Mouse (Mus musculus): ENCODE results near the gene Cacnb4. TPM values are rescaled to one million over a fixed set of nuclear protein-coding genes. Genes with fewer than 3 reads are reported as not detected.

The Cacnb4 gene
- polyA plus RNA-seq, 1 experiment from 2014 or later, result 14.1 TPM

GRCm38 (mm10) chr2:52499101-52499537, 177.5 kb downstream of the Cacnb4 start:
- Histone ChIP-seq H3K27me3 (replicated peaks; ENCODE audit: control insufficient read depth, insufficient read depth, low read length) (no peaks in the 10 kb centered on the region), H3K4me2 (ENCODE audit: low read length) (no peak overlapping the region), H3K9ac (replicated peaks; ENCODE audit: low read depth, low read length) (no peak overlapping the region), H3K36me3 (ENCODE audit: control insufficient read depth, insufficient read depth) (no peaks in the 10 kb centered on the region), H3K4me3 (replicated peaks; ENCODE audit: low read length) (no peak overlapping the region), H3K9me3 (ENCODE audit: control insufficient read depth, low read length) (no peaks in the 10 kb centered on the region), H3K4me1 (replicated peaks; ENCODE audit: control insufficient read depth, insufficient read depth, low read length) (peaks cover 13% of the 10 kb centered on the region), H3K27ac (ENCODE audit: low read length) (no peak overlapping the region)
- no peak for ATAC-seq
- 75% methylated on average over 12 of the region's 12 CpGs for WGBS

- Histone ChIP-seq H3K27ac (ENCODE audit: low read length) (no peak overlapping the region), H3K9me3 (ENCODE audit: control insufficient read depth, low read length) (no peaks in the 10 kb centered on the region), H3K4me2 (ENCODE audit: low read length) (no peak overlapping the region), H3K36me3 (ENCODE audit: control insufficient read depth, insufficient read depth) (no peaks in the 10 kb centered on the region), H3K4me1 (replicated peaks; ENCODE audit: control insufficient read depth, insufficient read depth, low read length) (peaks cover 17% of the 10 kb centered on the region), H3K27me3 (replicated peaks; ENCODE audit: control insufficient read depth, insufficient read depth, low read length) (no peaks in the 10 kb centered on the region), H3K9ac (replicated peaks; ENCODE audit: low read depth, low read length) (no peak overlapping the region), H3K4me3 (replicated peaks; ENCODE audit: low read length) (no peak overlapping the region)
- ATAC-seq, result peak; percentile 77
- WGBS, result 64% methylated on average over 11 of the region's 11 CpGs
Measured at GRCm38 (mm10) chr2:52495097-52495694, 181.4 kb downstream of the Cacnb4 start.

- H3K27ac ChIP-seq (ENCODE audit: low read length), result no peak overlapping the region
- 0 out of 2 replicates have a peak, but pooled peaks have one; percentile 45 for ATAC-seq
- no peaks in the 10 kb centered on the region for H3K36me3 ChIP-seq (ENCODE audit: control insufficient read depth, insufficient read depth)
- peaks cover 17% of the 10 kb centered on the region for H3K4me1 ChIP-seq (replicated peaks; ENCODE audit: control insufficient read depth, insufficient read depth, low read length)
- no peak overlapping the region; the same call in 1 of the 2 replicates for H3K4me2 ChIP-seq (ENCODE audit: low read length)
- H3K27me3 ChIP-seq (replicated peaks; ENCODE audit: control insufficient read depth, insufficient read depth, low read length), result no peaks in the 10 kb centered on the region
- 35% methylated on average over 8 of the region's 8 CpGs for WGBS
- no peaks in the 10 kb centered on the region for H3K9me3 ChIP-seq (ENCODE audit: control insufficient read depth, low read length)
- no peak overlapping the region for H3K4me3 ChIP-seq (replicated peaks; ENCODE audit: low read length)
- no peak overlapping the region for H3K9ac ChIP-seq (replicated peaks; ENCODE audit: low read depth, low read length)
Measured at GRCm38 (mm10) chr2:52494274-52494673, 182.4 kb downstream of the Cacnb4 start.

- 61% methylated on average over 13 of the region's 13 CpGs for WGBS
- Histone ChIP-seq H3K4me2 (ENCODE audit: low read length) (no peak overlapping the region), H3K4me3 (replicated peaks; ENCODE audit: low read length) (no peak overlapping the region), H3K9ac (replicated peaks; ENCODE audit: low read depth, low read length) (no peak overlapping the region), H3K36me3 (ENCODE audit: control insufficient read depth, insufficient read depth) (no peaks in the 10 kb centered on the region), H3K27ac (ENCODE audit: low read length) (no peak overlapping the region), H3K9me3 (ENCODE audit: control insufficient read depth, low read length) (no peaks in the 10 kb centered on the region), H3K27me3 (replicated peaks; ENCODE audit: control insufficient read depth, insufficient read depth, low read length) (no peaks in the 10 kb centered on the region), H3K4me1 (replicated peaks; ENCODE audit: control insufficient read depth, insufficient read depth, low read length) (peaks cover 17% of the 10 kb centered on the region)
- ATAC-seq, result no peak
Measured at GRCm38 (mm10) chr2:52492867-52493266, 183.8 kb downstream of the Cacnb4 start.

- Histone ChIP-seq H3K4me3 (replicated peaks; ENCODE audit: low read length) (no peak overlapping the region), H3K27me3 (replicated peaks; ENCODE audit: control insufficient read depth, insufficient read depth, low read length) (no peaks in the 10 kb centered on the region), H3K4me1 (replicated peaks; ENCODE audit: control insufficient read depth, insufficient read depth, low read length) (peaks cover 10% of the 10 kb centered on the region; the same call in 1 of the 2 replicates), H3K36me3 (ENCODE audit: control insufficient read depth, insufficient read depth) (no peaks in the 10 kb centered on the region), H3K9ac (replicated peaks; ENCODE audit: low read depth, low read length) (no peak overlapping the region), H3K4me2 (ENCODE audit: low read length) (no peak overlapping the region), H3K27ac (ENCODE audit: low read length) (no peak overlapping the region), H3K9me3 (ENCODE audit: control insufficient read depth, low read length) (no peaks in the 10 kb centered on the region)
- no peak for ATAC-seq
- WGBS, result 13% methylated on average over 1 of the region's 1 CpGs
Measured at GRCm38 (mm10) chr2:52489840-52490239, 186.8 kb downstream of the Cacnb4 start.

GRCm38 (mm10) chr2:52483496-52483895, 193.1 kb downstream of the Cacnb4 start:
- Histone ChIP-seq H3K9ac (replicated peaks; ENCODE audit: low read depth, low read length) (no peak overlapping the region), H3K4me1 (replicated peaks; ENCODE audit: control insufficient read depth, insufficient read depth, low read length) (no peaks in the 10 kb centered on the region), H3K9me3 (ENCODE audit: control insufficient read depth, low read length) (no peaks in the 10 kb centered on the region), H3K27me3 (replicated peaks; ENCODE audit: control insufficient read depth, insufficient read depth, low read length) (no peaks in the 10 kb centered on the region), H3K27ac (ENCODE audit: low read length) (no peak overlapping the region), H3K4me2 (ENCODE audit: low read length) (no peak overlapping the region), H3K4me3 (replicated peaks; ENCODE audit: low read length) (no peak overlapping the region), H3K36me3 (ENCODE audit: control insufficient read depth, insufficient read depth) (no peaks in the 10 kb centered on the region)
- ATAC-seq, result no peak
- WGBS, result 87% methylated on average over 5 of the region's 5 CpGs

- no peak for ATAC-seq
Measured at GRCm38 (mm10) chr2:52480476-52480875, 196.2 kb downstream of the Cacnb4 start.

GRCm38 (mm10) chr2:52478501-52478900, 198.1 kb downstream of the Cacnb4 start:
- no peak overlapping the region for H3K4me2 ChIP-seq (ENCODE audit: low read length)
- H3K4me1 ChIP-seq (replicated peaks; ENCODE audit: control insufficient read depth, insufficient read depth, low read length), result no peaks in the 10 kb centered on the region
- H3K9ac ChIP-seq (replicated peaks; ENCODE audit: low read depth, low read length), result no peak overlapping the region
- 95% methylated on average over 5 of the region's 5 CpGs for whole genome bisulfite sequencing
- no peak overlapping the region for H3K27ac ChIP-seq (ENCODE audit: low read length)
- H3K27me3 ChIP-seq (replicated peaks; ENCODE audit: control insufficient read depth, insufficient read depth, low read length), result no peaks in the 10 kb centered on the region
- H3K4me3 ChIP-seq (replicated peaks; ENCODE audit: low read length), result no peak overlapping the region
- no peaks in the 10 kb centered on the region for H3K9me3 ChIP-seq (ENCODE audit: control insufficient read depth, low read length)
- no peak for ATAC-seq
- peaks cover 12% of the 10 kb centered on the region for H3K36me3 ChIP-seq (ENCODE audit: control insufficient read depth, insufficient read depth)

More at GRCm38 (mm10) chr2:52480476-52480875, 196.2 kb downstream of the Cacnb4 start:
- H3K9ac ChIP-seq (replicated peaks; ENCODE audit: low read depth, low read length), result no peak overlapping the region
- peaks cover 3% of the 10 kb centered on the region; the same call in 1 of the 2 replicates for H3K36me3 ChIP-seq (ENCODE audit: control insufficient read depth, insufficient read depth)
- no peaks in the 10 kb centered on the region for H3K9me3 ChIP-seq (ENCODE audit: control insufficient read depth, low read length)
- H3K4me2 ChIP-seq (ENCODE audit: low read length), result no peak overlapping the region
- H3K4me1 ChIP-seq (replicated peaks; ENCODE audit: control insufficient read depth, insufficient read depth, low read length), result no peaks in the 10 kb centered on the region
- 87% methylated on average over 8 of the region's 8 CpGs for WGBS
- no peaks in the 10 kb centered on the region for H3K27me3 ChIP-seq (replicated peaks; ENCODE audit: control insufficient read depth, insufficient read depth, low read length)
- H3K4me3 ChIP-seq (replicated peaks; ENCODE audit: low read length), result no peak overlapping the region
- H3K27ac ChIP-seq (ENCODE audit: low read length), result no peak overlapping the region

- Histone ChIP-seq H3K27me3 (replicated peaks; ENCODE audit: control insufficient read depth, insufficient read depth, low read length) (no peaks in the 10 kb centered on the region), H3K4me2 (ENCODE audit: low read length) (no peak overlapping the region), H3K4me3 (replicated peaks; ENCODE audit: low read length) (no peak overlapping the region), H3K9ac (replicated peaks; ENCODE audit: low read depth, low read length) (no peak overlapping the region), H3K9me3 (ENCODE audit: control insufficient read depth, low read length) (no peaks in the 10 kb centered on the region), H3K36me3 (ENCODE audit: control insufficient read depth, insufficient read depth) (peaks cover 12% of the 10 kb centered on the region), H3K4me1 (replicated peaks; ENCODE audit: control insufficient read depth, insufficient read depth, low read length) (no peaks in the 10 kb centered on the region), H3K27ac (ENCODE audit: low read length) (no peak overlapping the region)
- ATAC-seq, result no peak
- 92% methylated on average over 13 of the region's 13 CpGs for WGBS
Measured at GRCm38 (mm10) chr2:52477550-52477907, 199.1 kb downstream of the Cacnb4 start.
